Mouse (Mus musculus) kidney, postnatal 10 days (tissue): ENCODE data around the gene Hyal4.

Experiments used
- DNase-seq: peaks from one replicate; pipeline ENCODE4 v3.0.0; 2021; ENCODE audit warnings: mixed read lengths

Gene Hyal4

GRCm38 (mm10) chr6:24748029-24748428 lies at the start of gene Hyal4:
Gene Hyal4, plus strand, starts transcription at chr6:24748329.
- DNase-seq, result no peak

- DNase-seq, result no peak
Measured at GRCm38 (mm10) chr6:24707090-24707489, 41.0 kb upstream of the Hyal4 start.

GRCm38 (mm10) chr6:24707499-24707898 lies 40.6 kb upstream of the Hyal4 start:
- DNase-seq, result no peak

- DNase-seq, result peak; percentile 61
Measured at GRCm38 (mm10) chr6:24721317-24722099, 26.6 kb upstream of the Hyal4 start.

- DNase-seq, result no peak
Measured at GRCm38 (mm10) chr6:24728130-24728529, 20.0 kb upstream of the Hyal4 start.

- DNase-seq, result no peak
Measured at GRCm38 (mm10) chr6:24732945-24733344, 15.2 kb upstream of the Hyal4 start, which contains the start of gene Hyal6. Gene Hyal6, plus strand, starts transcription at chr6:24733245.

- no peak for DNase-seq
Measured at GRCm38 (mm10) chr6:24734565-24734964, 13.6 kb upstream of the Hyal4 start.

GRCm38 (mm10) chr6:24759281-24759680 lies 11.2 kb downstream of the Hyal4 start:
- DNase-seq, result no peak

- DNase-seq, result no peak
Measured at GRCm38 (mm10) chr6:24766261-24766660, 18.1 kb downstream of the Hyal4 start.

- DNase-seq, result no peak
Measured at GRCm38 (mm10) chr6:24779182-24779581, 31.1 kb downstream of the Hyal4 start.

- no peak for DNase-seq
Measured at GRCm38 (mm10) chr6:24790888-24791287, 42.8 kb downstream of the Hyal4 start, which contains the start of gene Spam1. Gene Spam1, plus strand, starts transcription at chr6:24791188.
